Mouse (Mus musculus) limb, embryonic 15.5 days (tissue): ENCODE results near the gene Gfer. TPM values are rescaled to one million over a fixed set of nuclear protein-coding genes. Genes with fewer than 3 reads are reported as not detected.
"Not testable (repeated sequence)": the region's sequence is repeated elsewhere in the genome, so short reads cannot be mapped to it uniquely, and the experiment has no call there.

Experiments used
- ATAC-seq: fragments of 200-750 bp; cut with Nextera tagmentation; 2 replicates; pipeline ENCODE4 v1.8.0; 2017; ENCODE audit warnings: low read depth, moderate TSS enrichment; ENCODE audit not compliant: insufficient number of reproducible peaks, low FRiP score, low TSS enrichment
- H3K27ac ChIP-seq: fragments of 300-500 bp; sonication (generic); 2 replicates; pipeline ENCODE4 v1.5.1; 2015; ENCODE audit warnings: moderate library complexity, mild to moderate bottlenecking, inconsistent platforms
- H3K27me3 ChIP-seq: fragments of 300-500 bp; sonication (generic); 2 replicates; pipeline ENCODE4 v1.6.1; 2015; ENCODE audit warnings: inconsistent platforms
- H3K36me3 ChIP-seq: fragments of 300-500 bp; sonication (generic); 2 replicates; pipeline ENCODE4 v1.6.1; 2015; ENCODE audit warnings: inconsistent platforms
- H3K4me1 ChIP-seq: fragments of 300-500 bp; sonication (generic); 2 replicates; pipeline ENCODE4 v1.6.1; 2015; ENCODE audit warnings: inconsistent platforms
- H3K4me2 ChIP-seq: fragments of 300-500 bp; sonication (generic); 2 replicates; pipeline ENCODE4 v1.6.1; 2015; ENCODE audit warnings: mild to moderate bottlenecking, inconsistent platforms
- H3K4me3 ChIP-seq: fragments of 300-500 bp; sonication (generic); 2 replicates; pipeline ENCODE4 v1.5.1; 2015; ENCODE audit warnings: mild to moderate bottlenecking, inconsistent platforms
- H3K9ac ChIP-seq: fragments of 300-500 bp; sonication (generic); 2 replicates; pipeline ENCODE4 v1.6.1; 2015; ENCODE audit warnings: inconsistent platforms
- H3K9me3 ChIP-seq: fragments of 300-500 bp; sonication (generic); 2 replicates; pipeline ENCODE4 v1.6.1; 2016; ENCODE audit warnings: inconsistent platforms
- WGBS: fragments of 180-500 bp; shearing (Covaris S2); methylation state at CpG from one replicate; pipeline ENCODE4 v1.1.7; 2015; 5-methylcytosine and 5-hydroxymethylcytosine counted together
- polyA plus RNA-seq: library from polyadenylated mRNA; unstranded; fragments of >200 nt; fragmentation: Nextera tagmentation; extraction: Ambion mirVana; gene quantifications from 2 replicates; pipeline ENCODE4 v1.2.1, GENCODE M21; 2015

Gfer gene
- polyA plus RNA-seq, 1 experiment from 2014 or later: 33.8 TPM

DNA sequence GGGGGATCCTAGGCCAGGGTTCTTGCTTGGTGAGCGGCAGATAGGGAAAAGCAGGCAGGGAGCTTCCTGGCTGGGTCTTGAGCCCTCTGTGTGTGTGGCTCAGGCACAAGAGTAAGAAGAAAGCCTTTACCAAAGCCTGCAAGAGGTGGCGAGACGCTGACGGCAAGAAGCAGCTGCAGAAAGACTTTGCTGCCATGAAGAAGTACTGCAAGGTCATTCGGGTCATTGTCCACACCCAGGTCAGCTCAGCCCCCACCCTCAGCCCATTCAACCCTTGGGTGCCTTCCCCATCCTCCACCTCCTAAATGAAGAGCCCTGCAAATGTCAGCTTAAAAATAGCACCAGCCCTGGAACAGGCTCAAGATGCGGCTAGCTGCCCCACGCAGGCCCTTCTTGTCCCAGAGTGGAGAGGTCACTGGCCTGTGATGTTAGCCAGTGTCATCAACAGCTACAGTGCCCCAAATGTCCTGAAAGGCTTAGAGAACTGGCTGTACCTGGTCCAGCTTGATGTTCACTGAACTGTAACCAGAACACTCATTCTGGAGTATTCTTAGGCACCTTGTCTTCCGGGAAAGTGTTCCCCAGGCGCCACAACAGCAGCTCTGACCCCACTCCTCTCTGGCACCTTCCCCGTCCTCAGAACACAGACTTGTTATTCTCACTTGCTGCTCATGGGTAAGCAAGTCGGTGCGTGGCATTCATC, 36.4 kb upstream of the Gfer start:
- no peak overlapping the region for H3K4me2 ChIP-seq
- H3K4me1 ChIP-seq: peaks cover 11% of the 10 kb centered on the region
- WGBS: 73% methylated on average over 12 of the region's 12 CpGs
- no peak overlapping the region for H3K27ac ChIP-seq
- ATAC-seq: no peak
- H3K4me3 ChIP-seq: no peak overlapping the region
- no peak overlapping the region for H3K9ac ChIP-seq
- no peaks in the 10 kb centered on the region for H3K36me3 ChIP-seq
- no peaks in the 10 kb centered on the region for H3K27me3 ChIP-seq
- H3K9me3 ChIP-seq: no peaks in the 10 kb centered on the region

DNA sequence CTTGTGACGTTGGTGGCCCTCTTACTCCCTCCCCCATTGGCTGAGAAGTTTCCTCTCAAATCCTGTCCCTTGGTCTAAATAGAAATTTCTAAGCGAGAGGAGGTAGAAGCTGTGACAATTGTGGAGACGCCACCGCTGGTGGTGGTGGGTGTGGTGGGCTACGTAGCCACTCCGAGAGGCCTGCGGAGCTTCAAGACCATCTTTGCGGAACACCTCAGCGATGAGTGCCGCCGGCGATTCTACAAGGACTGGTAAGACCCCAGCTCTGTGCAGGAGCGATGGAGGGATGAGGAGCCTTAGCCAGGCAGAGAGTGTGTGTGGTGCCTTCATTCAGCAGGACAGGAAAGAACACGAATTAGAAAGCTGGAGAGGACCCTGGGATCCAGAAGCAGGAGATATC, 34.8 kb upstream of the Gfer start:
- Histone ChIP-seq H3K36me3 (no peaks in the 10 kb centered on the region), H3K27me3 (no peaks in the 10 kb centered on the region), H3K9me3 (no peaks in the 10 kb centered on the region), H3K4me1 (peaks cover under 1% of the 10 kb centered on the region; the same call in 1 of the 2 replicates), H3K4me3 (no peak overlapping the region), H3K4me2 (no peak overlapping the region), H3K27ac (no peak overlapping the region), H3K9ac (no peak overlapping the region)
- no peak for ATAC-seq
- WGBS: 81% methylated on average over 14 of the region's 14 CpGs

DNA sequence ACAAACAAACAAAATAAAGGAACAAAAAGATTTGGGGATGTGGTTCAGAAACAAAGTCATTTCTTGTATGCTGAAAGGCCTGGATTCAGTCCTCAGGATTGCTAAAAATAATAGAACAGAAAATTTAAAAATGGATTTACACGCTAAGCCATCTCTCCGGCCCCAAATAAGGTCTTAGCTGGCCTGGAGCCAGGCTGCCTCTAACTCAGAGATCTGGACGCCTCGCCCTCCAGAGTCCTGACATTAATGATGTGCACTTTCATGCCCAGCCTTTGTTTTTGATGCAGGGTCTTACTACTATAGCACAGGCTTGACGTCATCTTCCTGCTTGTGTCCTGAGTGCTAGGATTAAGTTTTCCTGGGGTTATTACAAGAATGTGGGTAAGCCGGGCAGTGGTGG, 33.1 kb upstream of the Gfer start:
- ATAC-seq: no peak
- Histone ChIP-seq H3K27ac (no peak overlapping the region), H3K27me3 (no peaks in the 10 kb centered on the region), H3K9ac (no peak overlapping the region), H3K36me3 (no peaks in the 10 kb centered on the region), H3K4me2 (no peak overlapping the region), H3K9me3 (no peaks in the 10 kb centered on the region), H3K4me3 (no peak overlapping the region), H3K4me1 (0 out of 2 replicates have a peak, but pooled peaks cover 3% of the 10 kb centered on the region)
- 75% methylated on average over 6 of the region's 6 CpGs for WGBS

DNA sequence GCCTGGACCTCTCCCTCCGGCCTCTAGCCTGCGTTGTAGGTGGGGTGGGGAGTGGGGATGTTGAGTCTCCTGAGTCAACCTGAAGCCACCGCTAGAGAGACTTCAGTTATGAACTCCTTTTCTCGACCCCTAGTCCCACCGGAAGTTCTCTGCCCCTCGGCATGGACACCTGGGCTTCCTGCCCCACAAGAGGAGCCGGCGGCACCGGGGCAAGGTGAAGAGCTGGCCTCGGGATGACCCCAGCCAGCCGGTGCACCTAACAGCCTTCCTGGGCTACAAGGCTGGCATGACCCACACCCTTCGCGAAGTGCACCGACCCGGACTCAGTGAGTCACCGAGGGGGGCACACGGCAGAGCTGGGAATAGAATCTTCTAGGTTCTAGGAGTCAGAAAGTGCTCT, 32.2 kb upstream of the Gfer start:
- Histone ChIP-seq H3K4me1 (peaks cover 9% of the 10 kb centered on the region), H3K27ac (no peak overlapping the region)
- 70% methylated on average over 17 of the region's 17 CpGs for WGBS

DNA sequence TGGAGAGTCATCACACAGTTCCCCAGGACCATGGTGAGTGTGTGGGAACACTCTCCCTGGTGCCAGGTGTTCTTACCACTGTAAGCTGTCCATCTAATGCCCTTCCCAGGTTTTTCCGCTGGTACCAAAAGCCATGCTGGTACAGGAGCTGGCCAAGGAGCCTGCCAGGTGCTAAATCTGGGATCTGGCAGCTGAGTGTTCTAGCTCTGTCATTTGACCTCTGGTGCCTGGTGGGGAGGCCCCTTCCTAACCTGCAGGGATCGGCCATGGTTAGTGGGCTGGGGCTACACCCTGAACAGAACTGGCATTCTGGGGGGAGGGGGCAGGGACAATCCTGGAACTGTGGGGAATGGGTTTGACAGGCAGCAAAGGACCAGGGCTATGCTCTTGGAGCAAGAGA, 31.7 kb upstream of the Gfer start, which contains the start of gene Rpl3l:
Gene Rpl3l, plus strand, starts transcription at position 203 of the 400 bp plus-strand sequence.
- Histone ChIP-seq H3K4me1 (peaks cover 14% of the 10 kb centered on the region), H3K36me3 (peaks cover under 1% of the 10 kb centered on the region; the same call in 1 of the 2 replicates), H3K9me3 (no peaks in the 10 kb centered on the region), H3K4me2 (no peak within 1 kb of the TSS), H3K27me3 (no peaks in the 10 kb centered on the region), H3K9ac (no peak within 1 kb of the TSS), H3K27ac (no peak within 1 kb of the TSS), H3K4me3 (no peak within 1 kb of the TSS)
- no peak for ATAC-seq
- 65% methylated on average over 2 of the region's 2 CpGs for WGBS

More for the DNA sequence above, 32.2 kb upstream of the Gfer start:
- no peak overlapping the region for H3K4me3 ChIP-seq
- no peaks in the 10 kb centered on the region for H3K36me3 ChIP-seq
- no peak for ATAC-seq
- H3K9me3 ChIP-seq: no peaks in the 10 kb centered on the region
- H3K9ac ChIP-seq: no peak overlapping the region
- no peaks in the 10 kb centered on the region for H3K27me3 ChIP-seq
- H3K4me2 ChIP-seq: no peak overlapping the region

DNA sequence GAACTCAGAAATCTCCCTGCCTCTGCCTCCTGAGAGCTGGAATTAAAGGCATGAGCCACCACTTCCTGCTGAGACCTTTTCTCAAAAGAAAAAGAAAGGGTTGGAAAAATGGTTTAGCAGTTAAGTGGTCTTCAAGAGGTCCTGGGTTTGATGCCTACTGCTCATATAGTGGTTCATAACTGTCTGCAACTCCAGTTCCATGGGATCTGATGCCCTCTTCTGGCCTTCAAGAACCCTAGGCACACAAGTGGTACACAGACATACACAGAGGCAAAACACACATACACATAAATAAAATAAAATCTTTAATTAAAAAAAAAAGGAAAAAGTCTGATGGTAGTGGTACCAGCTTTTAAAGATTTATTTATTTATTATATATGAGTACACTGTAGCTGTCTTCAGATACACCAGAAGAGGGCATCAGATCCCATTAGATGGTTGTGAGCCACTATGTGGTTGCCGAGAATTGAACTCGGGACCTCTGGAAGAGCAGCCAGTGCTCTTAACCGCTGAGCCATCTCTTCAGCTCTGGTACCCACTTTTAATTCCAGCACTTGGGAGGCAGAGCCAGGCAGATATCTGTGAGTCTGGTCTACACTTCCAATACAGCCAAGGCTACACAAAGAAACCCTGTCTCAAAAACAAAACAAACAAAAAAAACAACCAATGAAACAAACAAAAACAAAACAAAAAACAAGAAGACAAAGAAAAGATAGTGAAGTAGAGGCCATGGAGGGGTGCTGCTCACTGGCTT, 29.9 kb upstream of the Gfer start:
- Histone ChIP-seq H3K4me2 (no peak overlapping the region), H3K9me3 (no peaks in the 10 kb centered on the region), H3K27ac (no peak overlapping the region), H3K27me3 (no peaks in the 10 kb centered on the region), H3K36me3 (peaks cover 16% of the 10 kb centered on the region), H3K4me1 (peaks cover 29% of the 10 kb centered on the region), H3K4me3 (no peak overlapping the region), H3K9ac (no peak overlapping the region)
- no peak for ATAC-seq
- WGBS: 70% methylated on average over 3 of the region's 3 CpGs

DNA sequence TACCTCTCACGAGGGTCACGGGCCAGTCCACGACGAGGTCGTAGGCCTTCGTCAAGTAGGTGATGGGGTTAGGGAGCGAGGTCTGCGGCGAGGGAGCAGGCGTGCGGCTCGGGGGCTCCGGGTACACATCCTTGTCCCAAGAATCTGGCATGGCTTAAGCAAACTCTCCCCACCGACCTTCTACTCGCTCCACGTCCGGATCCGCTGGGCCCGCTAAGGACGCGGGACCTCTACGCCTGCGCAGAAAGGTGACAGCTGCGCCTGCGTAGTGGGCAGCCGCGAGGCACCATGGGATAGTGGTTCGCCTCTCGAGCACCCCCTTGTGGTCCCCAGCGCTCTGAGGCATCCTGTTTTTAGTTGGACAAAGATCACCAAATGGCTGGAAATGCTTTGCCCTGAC, 28.2 kb upstream of the Gfer start, which contains the start of gene Ndufb10:
Gene Ndufb10, minus strand, starts transcription at position 295 of the 400 bp plus-strand sequence.
- peak within 1 kb of the TSS; percentile 76 for H3K4me3 ChIP-seq

DNA sequence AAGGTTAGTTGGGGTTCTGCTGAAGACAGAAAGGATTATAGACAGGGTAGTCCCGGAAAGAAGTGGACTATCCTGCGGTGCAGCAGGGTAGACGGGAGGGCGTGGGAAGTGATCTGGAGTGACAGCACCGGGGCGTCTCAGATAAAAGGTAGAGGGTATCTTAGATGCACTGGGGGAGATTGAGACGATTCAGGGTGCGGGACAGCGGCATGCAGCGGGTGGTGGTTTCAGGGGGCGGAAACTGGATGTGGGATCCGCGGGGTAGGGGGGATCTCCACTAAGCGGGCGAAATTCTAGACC, 27.9 kb upstream of the Gfer start:
- peak overlapping the region; percentile 78 for H3K9ac ChIP-seq
- H3K36me3 ChIP-seq: peaks cover 18% of the 10 kb centered on the region
- WGBS: 0% methylated on average over 15 of the region's 15 CpGs
- no peak for ATAC-seq
- H3K27ac ChIP-seq: peak overlapping the region; percentile 86
- no peaks in the 10 kb centered on the region for H3K9me3 ChIP-seq
- peak overlapping the region; percentile 84 for H3K4me2 ChIP-seq
- H3K27me3 ChIP-seq: no peaks in the 10 kb centered on the region
- H3K4me3 ChIP-seq: peak overlapping the region; percentile 76
- H3K4me1 ChIP-seq: peaks cover 30% of the 10 kb centered on the region

More for the DNA sequence above, 28.2 kb upstream of the Gfer start, which contains the start of gene Ndufb10:
- Histone ChIP-seq H3K27me3 (no peaks in the 10 kb centered on the region), H3K36me3 (peaks cover 18% of the 10 kb centered on the region), H3K4me1 (peaks cover 29% of the 10 kb centered on the region), H3K4me2 (peak within 1 kb of the TSS; percentile 84), H3K9me3 (no peaks in the 10 kb centered on the region), H3K27ac (peak within 1 kb of the TSS; percentile 86), H3K9ac (peak within 1 kb of the TSS; percentile 78)
- WGBS: under 1% methylated on average over 30 of the region's 30 CpGs
- ATAC-seq: peak; percentile 66

DNA sequence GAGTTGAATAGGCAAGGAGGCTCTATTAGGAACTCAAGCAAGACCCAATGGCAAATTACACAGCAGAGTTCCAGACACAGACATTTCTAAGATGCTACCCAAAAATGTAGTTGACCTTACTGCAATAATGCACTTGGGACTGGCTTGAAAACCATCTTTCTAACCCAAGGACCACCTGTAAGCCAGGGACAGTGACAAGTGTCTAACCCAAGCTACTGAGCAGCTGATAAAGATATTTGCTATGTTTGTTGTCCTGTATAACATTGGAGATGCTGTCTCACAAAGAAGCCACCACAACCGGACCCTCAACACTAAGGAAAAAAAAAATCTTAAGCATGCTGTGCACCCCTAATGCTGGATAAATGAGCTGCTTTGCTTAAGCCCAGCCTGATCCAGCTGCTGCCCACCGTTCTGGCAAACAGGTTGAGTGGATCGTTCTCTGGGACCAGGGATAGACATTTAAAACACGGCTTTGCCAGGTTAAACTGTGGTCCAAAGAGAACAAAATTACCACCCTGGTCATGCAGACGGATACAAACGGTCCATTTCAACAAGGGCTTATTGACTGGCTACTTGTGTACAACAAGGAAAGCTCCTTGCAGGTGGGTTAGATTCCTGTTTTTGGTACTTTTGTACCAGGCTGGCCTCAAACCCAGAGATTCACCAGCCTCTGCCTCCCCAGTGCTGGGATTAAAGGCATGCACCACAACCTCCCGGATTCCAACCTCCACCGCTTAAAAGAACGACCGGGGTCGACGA, 27.3 kb upstream of the Gfer start:
- H3K4me1 ChIP-seq: peaks cover 32% of the 10 kb centered on the region
- no peak for ATAC-seq
- no peaks in the 10 kb centered on the region for H3K27me3 ChIP-seq
- H3K27ac ChIP-seq: peak overlapping the region; percentile 86
- H3K36me3 ChIP-seq: peaks cover 18% of the 10 kb centered on the region
- H3K9me3 ChIP-seq: no peaks in the 10 kb centered on the region
- WGBS: 1% methylated on average over 12 of the region's 12 CpGs
- H3K9ac ChIP-seq: peak overlapping the region; percentile 78
- peak overlapping the region; percentile 76 for H3K4me3 ChIP-seq
- H3K4me2 ChIP-seq: peak overlapping the region; percentile 84

DNA sequence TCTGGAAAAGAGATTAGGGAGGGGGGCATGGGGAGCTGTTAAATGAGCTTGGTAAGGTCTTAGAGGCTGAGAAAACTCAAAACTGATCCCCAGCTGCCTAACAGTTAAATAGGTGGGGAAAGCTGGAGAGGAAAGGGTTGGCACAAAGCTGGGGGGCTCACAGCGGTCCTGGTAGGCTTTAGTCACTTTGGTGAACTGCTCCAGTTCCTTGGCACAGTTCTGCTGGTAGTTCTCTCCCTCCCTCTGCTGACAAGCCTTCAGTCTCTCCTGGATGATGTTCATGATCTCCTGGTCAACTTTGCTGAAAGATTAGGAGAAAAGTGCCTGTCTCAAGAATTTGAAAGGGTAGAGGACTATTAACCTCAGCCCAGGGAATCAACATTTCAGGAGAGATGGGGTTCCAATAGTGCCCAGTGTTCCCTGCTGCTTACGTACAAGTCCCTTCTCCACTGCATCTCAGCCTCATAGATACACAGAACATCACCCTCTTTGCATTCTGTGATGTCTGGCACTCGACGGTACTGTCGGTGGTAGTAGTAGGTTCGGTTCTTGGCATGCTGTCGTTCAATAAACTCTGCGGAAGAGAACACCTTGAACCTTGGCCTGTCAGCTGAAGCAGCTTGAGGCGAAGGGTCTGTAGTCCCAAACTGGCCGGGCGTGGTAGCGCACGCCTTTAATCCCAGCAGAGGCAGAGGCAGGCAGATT, 26.4 kb upstream of the Gfer start:
- no peak overlapping the region for H3K27ac ChIP-seq
- 30% methylated on average over 13 of the region's 13 CpGs for WGBS
- no peak for ATAC-seq
- H3K4me2 ChIP-seq: 0 out of 2 replicates have a peak overlapping the region, but pooled peaks have one; percentile 6
- no peaks in the 10 kb centered on the region for H3K9me3 ChIP-seq
- no peaks in the 10 kb centered on the region for H3K27me3 ChIP-seq
- H3K9ac ChIP-seq: no peak overlapping the region
- H3K4me3 ChIP-seq: peak overlapping the region; percentile 76; the same call in 1 of the 2 replicates
- H3K36me3 ChIP-seq: peaks cover 26% of the 10 kb centered on the region
- H3K4me1 ChIP-seq: peaks cover 32% of the 10 kb centered on the region

DNA sequence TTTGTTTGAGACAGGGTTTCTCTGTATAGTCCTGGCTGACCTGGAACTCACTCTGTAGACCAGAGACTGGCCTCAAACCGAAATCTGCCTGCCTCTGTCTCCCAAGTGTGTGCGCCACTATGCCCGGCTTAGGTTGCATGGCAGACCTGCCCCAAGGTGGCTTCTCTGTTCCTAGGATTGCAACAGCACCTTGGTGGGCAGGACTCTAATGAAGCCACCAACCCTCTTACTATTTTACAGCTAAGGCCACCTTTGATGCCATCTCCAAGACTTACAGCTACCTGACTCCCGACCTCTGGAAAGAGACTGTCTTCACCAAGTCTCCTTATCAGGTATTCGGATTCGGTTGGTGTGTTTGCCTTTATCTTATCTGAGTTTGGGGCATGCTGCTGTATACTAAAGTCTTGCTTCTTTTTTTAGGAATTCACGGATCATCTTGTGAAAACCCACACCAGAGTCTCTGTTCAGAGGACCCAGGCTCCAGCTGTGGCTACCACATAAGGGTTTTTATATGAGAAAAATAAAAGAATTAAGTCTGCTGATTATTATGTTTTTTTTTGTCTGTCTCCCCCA, 25.5 kb upstream of the Gfer start:
- H3K4me1 ChIP-seq: peaks cover 32% of the 10 kb centered on the region
- H3K4me3 ChIP-seq: peak overlapping the region; percentile 75

More for the DNA sequence above, 25.5 kb upstream of the Gfer start:
- WGBS: 65% methylated on average over 7 of the region's 7 CpGs
- not testable (repeated sequence) for ATAC-seq, H3K27ac ChIP-seq, H3K9me3 ChIP-seq, H3K27me3 ChIP-seq
- Histone ChIP-seq H3K36me3 (peaks cover 34% of the 10 kb centered on the region), H3K4me2 (peak overlapping the region; percentile 74), H3K9ac (peak overlapping the region; percentile 31; the same call in 1 of the 2 replicates)
